Mouse (Mus musculus) gastrocnemius, postnatal 36 days (tissue): ENCODE data around the gene Arhgap4. TPM values are rescaled to one million over a fixed set of nuclear protein-coding genes. Genes with fewer than 3 reads are reported as not detected.

Source experiments
- DNase-seq, 2 experiments: peaks; one replicate each; pipeline ENCODE4 v3.0.0; 2022
- intact Hi-C: fragments of 180-260 bp; cut with DNase I; formaldehyde crosslinking; loops from one replicate; pipeline ENCODE4 v1.15.1; 2025
- total RNA-seq, 2 experiments: library from RNA; stranded (reverse); gene quantifications; 2 replicates each; pipeline ENCODE4 v1.2.3; 2021

Arhgap4 gene
- total RNA-seq, 2 experiments from 2014 or later: 0.67 to 1.0 TPM

DNA sequence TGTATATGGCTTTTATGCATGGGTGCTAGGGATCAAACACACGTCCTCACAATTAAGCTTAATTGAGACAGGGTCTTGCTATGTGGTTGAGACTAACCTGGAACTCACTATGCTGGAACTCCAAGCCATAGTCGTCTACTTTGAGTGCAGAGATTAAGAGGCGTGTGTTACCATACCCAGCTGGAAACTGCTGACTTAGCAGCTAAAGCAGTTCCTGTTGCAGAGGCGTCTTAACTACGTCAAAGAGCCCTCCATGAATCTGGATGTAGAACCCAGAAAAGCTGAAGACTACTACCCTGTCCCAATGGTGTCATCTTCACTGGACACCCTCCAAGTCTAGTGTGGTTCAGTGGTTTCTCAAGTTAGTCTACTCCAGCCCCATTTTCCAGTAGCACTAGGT is 3.0 kb downstream of the Arhgap4 start:
- intact Hi-C loops: no loop called here

DNA sequence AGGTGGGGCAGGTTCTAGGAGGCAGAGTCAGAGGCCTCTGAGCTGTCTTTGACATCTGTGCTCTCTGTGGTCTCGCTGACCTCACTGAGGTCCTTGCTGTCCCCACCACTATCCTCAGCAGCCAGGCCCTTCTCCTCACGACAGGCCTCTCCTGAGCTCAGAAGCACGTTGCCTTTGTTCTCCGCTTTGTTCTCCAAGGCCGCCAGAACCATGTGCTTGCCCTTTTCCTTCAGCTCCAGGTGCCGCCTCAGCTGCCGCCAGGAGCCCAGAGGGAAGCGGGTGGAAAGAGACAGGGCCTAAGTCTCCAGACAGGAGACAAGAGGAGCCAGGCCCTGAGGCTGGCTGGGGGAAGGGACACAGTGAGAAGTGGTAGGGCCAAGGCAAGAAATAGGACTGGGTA is 4.7 kb downstream of the Arhgap4 start:
- no peak for DNase-seq
- intact Hi-C loops: no loop called here

More for the DNA sequence above, 3.0 kb downstream of the Arhgap4 start:
- DNase-seq: no peak

DNA sequence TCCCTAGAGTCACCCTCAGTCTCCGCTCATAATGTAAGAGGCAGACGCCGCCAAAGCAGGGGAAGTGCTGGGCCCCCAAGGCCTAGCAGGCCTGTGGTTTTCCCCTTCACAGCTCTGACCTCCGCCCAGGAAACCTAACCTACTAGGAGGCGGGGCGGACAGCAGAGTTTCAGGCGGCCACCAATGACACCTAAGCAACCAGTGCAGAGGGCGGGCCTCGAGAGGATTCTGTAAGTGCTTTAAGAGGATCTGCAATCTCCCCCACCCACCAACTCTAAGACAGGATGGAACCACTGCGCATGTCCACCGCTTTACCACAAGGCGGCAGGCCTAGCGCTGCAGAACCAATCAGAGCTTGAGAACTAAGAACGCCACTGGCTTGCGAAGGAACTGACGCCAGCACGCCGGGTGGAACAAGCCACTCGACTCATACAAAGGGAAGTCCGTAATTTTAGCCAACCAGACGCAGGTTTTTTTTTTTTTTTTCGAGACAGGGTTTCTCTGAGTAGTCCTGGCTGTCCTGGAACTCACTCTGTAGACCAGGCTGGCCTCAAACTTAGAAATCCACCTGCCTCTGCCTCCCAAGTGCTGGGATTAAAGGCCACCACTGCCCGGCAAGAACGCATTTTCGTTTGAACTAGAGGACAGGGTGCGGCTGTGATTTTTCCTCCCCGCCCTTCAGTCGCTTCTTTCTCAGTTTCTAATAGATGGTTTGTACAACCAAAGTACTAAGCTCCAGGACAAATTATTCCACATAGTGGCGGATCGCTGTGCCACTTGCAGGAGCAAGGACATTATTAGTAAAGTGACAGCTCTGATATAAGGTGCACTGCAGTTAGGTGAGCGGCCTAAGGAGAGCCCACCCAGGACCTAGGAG is 6.6 kb downstream of the Arhgap4 start:
- peak; percentile 77 to 83 for DNase-seq

DNA sequence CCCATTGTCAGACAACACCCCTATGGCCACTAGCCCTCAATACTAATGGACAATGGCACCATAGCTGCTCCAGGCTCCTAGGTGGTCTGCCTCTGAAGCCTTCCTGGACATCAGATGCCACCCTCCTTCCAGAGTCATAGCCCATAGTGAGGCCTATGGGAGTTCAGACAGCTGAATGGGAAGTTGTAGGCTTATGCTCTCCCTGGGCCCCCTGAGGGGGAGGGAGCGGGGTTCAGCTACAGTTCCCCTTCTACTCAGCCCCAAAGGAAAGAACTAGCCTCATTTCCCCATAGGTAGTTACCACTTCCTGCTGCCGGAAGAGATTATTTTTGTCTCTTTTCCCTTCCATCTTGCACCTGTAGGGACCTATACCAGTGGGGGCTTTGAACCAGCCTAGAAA is 10.1 kb downstream of the Arhgap4 start:
- intact Hi-C loops: no loop called here

More for the DNA sequence above, 6.6 kb downstream of the Arhgap4 start:
- intact Hi-C loops: no loop called here

DNA sequence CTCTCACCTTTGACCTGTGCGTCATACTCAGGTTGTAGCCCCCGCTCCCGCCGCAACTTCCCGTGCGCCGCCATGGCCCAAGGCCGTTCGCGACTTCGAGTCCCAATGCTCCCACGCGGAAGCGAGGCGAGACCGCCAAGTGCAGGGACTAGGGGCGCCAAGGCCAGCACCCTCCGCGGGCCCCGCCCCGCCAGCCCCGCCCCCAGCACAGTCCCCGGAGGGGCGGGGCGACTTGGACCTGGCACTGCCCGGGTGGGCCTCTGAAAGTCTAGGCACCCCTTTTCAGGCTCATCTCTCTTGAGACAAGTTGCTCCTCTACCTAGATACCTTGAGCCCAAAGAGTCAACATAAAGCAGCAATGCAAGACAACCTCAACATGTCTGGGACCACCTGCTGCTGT is 10.5 kb downstream of the Arhgap4 start:
- DNase-seq: no peak
- intact Hi-C loops: no loop called here

More for the DNA sequence above, 10.1 kb downstream of the Arhgap4 start:
- DNase-seq: no peak

DNA sequence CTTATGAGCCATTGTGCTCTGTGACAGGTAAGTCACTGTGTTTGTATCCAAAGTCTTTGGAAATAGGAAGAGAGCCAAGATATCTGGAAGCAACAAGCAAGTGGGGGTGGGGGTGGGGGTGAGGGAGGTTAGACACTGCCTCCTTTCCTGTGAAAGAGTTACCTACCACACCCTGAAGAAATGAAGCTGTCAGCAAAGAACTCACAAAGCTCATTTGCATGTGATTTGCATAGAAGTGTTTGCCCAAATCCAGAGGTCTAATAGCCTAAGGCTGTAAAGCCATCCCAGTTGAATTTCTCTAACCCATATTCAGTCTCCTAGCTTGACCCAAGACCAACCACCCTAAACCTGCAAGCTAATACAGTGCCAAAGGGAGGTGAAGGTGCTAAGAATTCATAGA is 11.2 kb downstream of the Arhgap4 start:
- intact Hi-C loops: no loop called here

DNA sequence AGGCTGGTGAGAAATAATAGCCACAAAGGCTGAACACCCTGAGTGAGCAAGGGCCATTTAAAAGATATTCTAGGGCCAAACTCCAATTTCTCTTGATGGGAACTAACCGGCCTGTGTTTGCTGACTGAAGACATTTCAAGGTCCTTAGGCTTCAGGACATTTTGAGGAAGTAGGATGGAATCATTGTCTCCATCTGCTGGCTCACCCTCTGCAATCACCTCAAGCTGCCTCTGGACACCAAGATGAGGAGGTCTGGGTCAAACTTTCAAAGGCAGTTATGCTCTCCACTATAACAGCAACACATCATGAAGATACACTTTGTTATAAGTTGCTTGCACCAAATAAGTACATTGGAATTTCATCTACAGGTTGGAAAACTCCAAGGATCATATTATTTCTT is 11.6 kb downstream of the Arhgap4 start:
- DNase-seq: no peak
- intact Hi-C loops: no loop called here

More for the DNA sequence above, 11.2 kb downstream of the Arhgap4 start:
- DNase-seq: no peak

DNA sequence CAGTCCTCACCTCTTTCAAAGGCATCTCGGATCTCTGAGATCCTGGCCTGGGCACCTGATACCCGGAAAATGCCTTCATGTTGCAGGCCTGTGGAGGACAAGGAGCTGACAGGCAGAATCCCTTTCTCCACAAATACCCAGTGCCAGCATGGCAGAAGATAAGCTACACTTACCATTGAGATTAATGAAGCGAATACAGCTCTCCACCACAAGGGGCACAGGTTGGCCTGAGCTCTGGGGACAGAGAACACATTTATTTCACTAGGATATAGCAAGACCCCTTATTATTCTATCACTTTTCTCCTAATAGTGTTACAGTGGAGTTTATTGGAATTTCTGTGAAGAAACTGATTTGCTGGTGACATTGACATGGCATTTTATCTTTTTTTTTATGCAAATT is 23.7 kb downstream of the Arhgap4 start:
- intact Hi-C loops: no loop called here
- no peak for DNase-seq

DNA sequence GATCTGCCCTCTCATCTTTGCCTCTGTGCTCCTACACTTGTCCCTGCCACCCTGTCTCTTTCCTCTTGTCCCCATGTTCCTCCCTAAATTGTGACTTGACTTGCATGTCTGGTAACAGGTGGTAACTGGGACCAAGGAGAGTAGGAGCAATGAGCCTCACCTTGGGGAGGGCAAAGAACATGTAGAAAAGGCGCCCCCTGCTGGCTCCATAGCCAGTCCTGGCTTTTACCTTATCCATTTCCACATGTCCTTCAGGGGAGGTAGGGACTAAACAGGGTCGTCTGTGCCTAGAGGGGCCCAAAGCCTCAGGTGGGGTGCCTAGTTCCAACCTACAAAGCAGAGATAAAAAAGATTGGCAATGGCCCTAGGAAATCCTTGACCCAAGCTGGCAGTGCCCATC is 26.0 kb downstream of the Arhgap4 start, which contains the start of gene L1cam:
Gene L1cam, minus strand, starts transcription at position 387 of the 400 bp plus-strand sequence.
- peak; percentile 15 to 21 for DNase-seq
- intact Hi-C loops: loop anchor here (2.0 kb wide), 1 partner anchor 97 kb away; no protein-coding TSS in a partner anchor

DNA sequence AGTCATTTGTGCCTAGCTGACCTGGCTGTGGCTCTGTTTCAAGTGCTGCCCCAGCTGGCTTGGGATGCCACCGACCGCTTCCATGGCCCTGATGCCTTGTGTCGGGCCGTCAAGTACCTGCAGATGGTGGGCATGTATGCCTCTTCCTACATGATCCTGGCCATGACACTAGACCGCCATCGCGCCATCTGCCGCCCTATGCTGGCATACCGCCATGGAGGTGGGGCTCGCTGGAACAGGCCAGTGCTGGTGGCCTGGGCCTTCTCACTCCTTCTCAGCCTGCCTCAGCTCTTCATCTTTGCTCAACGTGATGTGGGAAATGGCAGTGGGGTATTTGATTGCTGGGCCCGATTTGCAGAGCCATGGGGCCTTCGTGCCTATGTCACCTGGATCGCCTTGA is 28.8 kb downstream of the Arhgap4 start:
- no peak for DNase-seq
- intact Hi-C loops: no loop called here

DNA sequence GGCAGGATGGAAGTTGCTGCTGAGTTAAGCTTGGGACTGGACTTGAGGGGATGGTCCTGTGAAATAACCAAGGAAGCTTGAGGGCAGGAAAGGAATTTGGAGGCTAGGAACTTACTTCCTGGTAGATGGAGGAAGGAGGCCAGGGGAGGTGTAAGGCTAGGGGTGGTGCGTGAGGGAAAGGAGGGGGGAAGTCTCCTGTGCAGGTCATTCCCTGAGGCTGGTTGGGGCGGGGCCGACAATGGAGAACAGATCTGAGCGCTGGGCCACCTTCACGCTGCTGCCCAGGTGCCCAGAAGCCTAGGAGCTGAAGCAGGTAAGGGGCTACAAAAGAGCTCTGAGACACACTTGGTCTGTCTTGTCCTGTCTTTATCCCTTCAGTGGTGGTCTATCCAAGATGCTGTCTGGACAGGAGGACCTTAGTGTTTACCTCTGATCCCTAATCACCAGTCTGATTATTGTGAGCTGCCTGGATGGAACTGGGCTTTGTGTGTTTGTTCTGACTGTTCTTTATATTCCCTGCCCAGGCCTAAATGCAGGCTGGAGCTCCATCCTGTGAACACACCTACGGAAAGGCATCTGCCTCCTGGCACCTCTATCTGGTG is 30.0 kb downstream of the Arhgap4 start, which contains the start of gene Avpr2:
Gene Avpr2, plus strand, starts transcription at position 552 of the 602 bp plus-strand sequence.
- intact Hi-C loops: no loop called here
- DNase-seq: no peak

DNA sequence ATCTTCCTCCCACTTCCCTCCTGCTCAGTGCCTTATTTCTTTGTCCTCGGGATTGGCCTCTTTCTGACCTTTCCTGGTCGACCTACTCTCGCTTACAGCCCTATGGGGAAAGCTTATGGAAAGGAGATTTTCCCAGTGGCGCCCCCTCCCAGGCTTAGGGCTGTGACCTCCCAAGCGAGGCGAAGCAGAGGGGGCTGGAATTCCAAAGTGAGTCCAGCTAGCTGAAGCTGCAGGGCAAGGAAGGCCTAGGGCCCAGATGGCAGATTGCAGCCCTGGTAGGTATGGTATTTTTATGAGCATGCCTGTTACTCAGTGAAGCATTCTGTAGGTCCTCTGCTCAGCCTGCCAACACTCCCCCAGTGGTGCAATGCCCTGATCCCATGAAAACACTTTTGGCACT is 40.2 kb downstream of the Arhgap4 start:
- intact Hi-C loops: no loop called here

DNA sequence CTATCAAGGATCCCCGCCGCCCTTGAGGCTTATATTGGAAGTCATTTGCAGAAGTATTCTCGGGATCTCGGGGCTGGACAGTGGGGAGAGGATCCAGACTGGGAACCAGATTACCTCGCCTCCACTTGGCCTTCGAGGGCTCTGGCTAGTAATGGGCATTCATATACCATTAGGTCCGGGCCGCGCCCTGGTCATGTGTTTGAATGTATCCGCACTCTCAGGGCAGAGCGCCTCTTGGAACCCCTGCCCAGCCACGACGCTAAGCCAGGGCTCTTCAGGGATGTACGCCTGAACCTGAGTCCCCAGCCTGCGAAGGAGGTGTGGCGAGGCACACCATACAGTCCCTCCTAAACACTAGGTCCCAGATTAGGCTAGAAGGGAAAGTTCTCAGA is 40.6 kb downstream of the Arhgap4 start:
- no peak for DNase-seq
- intact Hi-C loops: no loop called here

More for the DNA sequence above, 40.2 kb downstream of the Arhgap4 start:
- DNase-seq: no peak

DNA sequence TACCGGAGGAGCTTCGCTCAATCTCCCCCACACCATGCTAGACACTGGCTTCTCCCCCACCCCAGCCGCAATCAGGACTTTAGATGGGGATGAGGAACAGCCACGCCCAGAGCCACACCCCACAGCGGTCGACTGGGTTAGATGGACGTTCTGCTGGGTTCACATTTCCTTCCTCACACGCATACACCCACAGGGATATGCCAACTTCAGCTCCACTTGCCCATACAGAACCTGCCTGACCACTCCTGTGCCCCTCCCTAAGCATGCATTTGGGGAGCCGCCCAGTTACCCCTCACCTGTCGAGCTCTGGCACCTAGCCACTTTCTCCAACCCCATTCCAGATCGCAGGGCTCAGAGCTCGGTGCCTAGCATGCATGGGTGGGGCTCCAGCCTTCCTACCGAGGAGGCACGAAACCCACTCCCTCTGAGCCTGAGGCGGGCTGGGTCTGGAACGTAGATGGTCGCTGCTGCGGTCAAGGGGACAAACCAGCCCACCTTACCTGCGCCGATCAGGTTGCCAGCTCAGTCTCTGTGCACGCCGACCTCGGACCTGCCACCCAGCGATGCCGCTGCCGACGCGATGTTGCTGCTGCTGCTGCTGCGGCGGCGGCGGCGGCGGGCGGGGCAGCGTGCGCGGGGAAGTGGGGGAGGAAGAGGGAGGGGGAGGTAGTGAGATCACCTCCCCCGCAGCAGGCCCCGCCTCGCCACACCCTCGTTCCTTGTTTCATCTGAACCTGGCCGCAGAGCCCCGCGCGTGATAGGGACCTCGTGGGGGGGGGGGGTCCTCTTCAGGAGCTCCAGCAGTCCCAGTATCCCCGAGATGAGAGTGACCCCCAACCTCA is 41.3 kb downstream of the Arhgap4 start:
- intact Hi-C loops: no loop called here
- no peak for DNase-seq

DNA sequence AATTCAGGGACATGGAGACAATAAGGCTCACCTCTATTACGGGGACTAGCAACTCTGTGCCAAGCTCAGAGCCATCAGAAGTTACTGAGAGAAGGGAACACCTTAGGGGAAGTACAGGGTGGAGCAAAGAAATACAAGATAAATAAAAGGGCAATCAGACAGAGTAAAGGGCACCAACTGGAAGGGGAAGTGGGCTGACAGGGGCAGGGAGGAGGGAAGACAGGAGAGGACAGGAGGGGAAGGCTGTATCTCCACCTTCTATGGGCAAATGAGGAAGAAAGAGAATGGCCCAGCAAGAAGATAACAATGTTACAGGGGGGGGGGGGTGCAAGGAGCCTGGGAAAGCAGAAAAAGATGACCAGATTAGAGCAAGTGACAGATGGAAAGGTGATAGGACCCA is 44.7 kb downstream of the Arhgap4 start:
- intact Hi-C loops: no loop called here
- no peak for DNase-seq

DNA sequence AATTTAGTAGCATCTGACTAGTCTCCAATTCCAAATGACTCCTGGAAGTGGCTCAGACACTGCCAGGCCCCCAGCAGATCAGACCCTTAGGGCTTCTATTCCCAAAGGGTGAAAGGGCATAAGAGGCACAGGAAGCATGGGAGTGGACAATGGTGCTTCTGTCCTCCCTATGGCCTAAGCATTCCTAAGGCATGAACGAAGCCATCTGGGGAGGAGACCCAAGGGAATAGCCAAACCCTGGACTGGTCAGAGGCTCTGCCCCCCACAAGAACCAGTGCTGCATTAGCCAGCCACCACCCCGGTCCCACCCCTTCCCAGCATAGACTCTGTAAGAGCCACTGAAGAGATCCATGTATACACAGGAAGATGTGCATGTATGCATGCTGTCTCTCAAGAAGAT is 45.8 kb downstream of the Arhgap4 start:
- DNase-seq: no peak
- intact Hi-C loops: no loop called here

DNA sequence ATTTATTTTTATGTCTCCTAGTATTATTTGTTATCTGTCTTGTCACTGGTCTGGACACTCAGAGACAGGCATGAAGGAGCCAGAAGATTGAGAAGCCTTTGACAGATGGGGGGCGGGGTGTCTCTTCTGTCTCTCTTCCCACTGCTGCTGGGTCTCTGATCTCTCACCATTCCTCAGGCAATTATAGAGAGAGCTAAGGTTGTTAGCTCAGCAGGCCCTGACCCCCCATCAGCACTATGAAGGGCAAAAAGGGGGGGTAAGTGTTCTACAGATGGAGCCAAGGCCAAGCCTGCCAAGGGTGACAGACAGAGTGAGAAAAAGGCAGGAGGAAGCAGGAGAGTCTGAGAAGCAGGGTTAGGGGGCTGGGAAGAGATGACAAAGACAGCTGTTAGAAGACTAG is 49.7 kb downstream of the Arhgap4 start:
- intact Hi-C loops: no loop called here

DNA sequence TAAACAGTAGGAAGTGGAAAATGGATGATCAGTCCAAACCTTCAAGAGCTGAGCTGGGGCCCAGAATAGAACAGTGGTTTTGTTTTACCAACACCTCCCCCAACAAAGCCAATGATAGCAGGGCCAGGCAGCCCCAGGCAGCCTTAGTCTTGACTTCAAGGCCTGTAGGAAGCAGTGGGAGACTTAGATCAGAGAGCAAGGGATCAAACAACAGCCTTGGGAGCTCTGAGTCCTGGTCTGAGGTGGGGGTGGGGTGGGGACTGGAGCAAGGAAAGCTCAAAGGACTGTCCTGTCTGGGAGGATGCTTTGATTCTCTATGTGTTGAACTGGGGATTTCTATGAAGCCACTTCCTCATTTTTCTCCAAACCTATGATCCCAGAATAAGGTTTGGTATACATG is 50.2 kb downstream of the Arhgap4 start:
- intact Hi-C loops: no loop called here
- no peak for DNase-seq

More for the DNA sequence above, 49.7 kb downstream of the Arhgap4 start:
- DNase-seq: no peak

DNA sequence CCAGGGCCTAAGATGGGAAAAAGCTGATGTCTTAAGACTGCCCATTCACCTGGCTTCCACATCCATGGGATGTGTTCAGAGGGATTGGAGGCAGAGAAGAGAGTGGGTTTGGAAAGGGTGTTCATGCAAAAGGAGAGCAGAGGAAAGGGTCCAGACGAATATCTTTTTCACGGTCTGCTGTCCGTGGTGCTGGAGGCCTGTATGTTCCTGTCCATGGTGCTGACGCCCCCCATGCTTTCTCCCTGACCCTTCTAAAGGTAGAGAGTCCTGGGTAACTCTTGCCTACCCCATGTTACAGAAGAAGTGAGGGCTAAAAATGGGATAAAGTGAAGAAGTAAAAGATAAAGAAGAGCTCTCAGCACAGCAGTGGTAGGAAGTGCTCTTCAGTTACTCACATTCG is 52.3 kb downstream of the Arhgap4 start:
- DNase-seq: no peak

DNA sequence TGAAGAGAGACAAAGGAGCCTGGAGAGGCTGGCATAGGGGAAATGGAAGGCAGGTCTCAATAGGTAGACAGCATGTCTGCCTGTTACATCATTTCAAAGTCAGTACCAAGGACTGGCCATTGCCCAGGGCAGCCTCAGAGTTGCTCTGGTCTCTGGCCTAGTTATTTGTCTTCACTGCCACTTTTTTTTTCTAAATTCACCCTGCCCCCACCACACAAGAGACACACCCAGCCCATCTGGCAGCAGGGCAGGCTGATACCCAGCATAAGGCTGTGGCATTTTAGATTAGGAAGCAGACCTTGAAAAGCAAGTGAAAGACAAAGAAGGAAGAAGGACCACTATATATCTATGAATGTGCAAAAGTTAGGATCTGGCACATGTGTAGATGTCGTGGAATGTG is 53.8 kb downstream of the Arhgap4 start:
- no peak for DNase-seq

More for the DNA sequence above, 52.3 kb downstream of the Arhgap4 start:
- intact Hi-C loops: no loop called here

DNA sequence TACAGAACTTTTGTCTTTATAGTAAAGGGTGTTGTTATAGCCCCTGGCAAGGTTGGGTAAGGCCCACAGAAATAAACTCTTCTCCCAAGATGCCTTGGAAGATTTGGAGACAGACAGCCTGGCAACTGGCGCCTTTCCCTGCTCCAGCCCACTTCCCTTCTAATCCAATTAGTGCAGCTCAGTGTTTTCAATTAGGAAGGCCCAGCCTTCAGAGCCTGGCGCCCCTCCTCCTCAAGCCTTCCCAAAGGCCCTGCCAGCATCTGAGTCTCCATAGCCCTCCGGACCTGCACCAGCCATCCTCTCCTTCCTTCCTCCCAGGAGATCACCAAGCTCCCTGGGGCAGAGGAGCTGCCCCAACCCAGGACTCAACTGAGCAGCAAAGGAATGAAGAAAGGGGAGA is 54.4 kb downstream of the Arhgap4 start:
- DNase-seq: no peak
- intact Hi-C loops: no loop called here

More for the DNA sequence above, 53.8 kb downstream of the Arhgap4 start:
- intact Hi-C loops: no loop called here
